Mouse (Mus musculus) embryonic facial prominence, embryonic 13.5 days (tissue): ENCODE data around the gene Mbd4. TPM values are rescaled to one million over a fixed set of nuclear protein-coding genes. Genes with fewer than 3 reads are reported as not detected.
"Not testable (repeated sequence)": the region's sequence is repeated elsewhere in the genome, so short reads cannot be mapped to it uniquely, and the experiment has no call there.

Experiments
- ATAC-seq: fragments of 200-750 bp; cut with Nextera tagmentation; 2 replicates; pipeline ENCODE4 v1.8.0; 2017; ENCODE audit warnings: low read depth; ENCODE audit not compliant: insufficient number of reproducible peaks, insufficient read depth, low FRiP score, low TSS enrichment
- H3K27ac ChIP-seq: fragments of 300-500 bp; sonication (generic); 2 replicates; pipeline ENCODE4 v1.5.1; 2015; ENCODE audit warnings: moderate library complexity, mild to moderate bottlenecking, inconsistent platforms
- H3K27me3 ChIP-seq: fragments of 300-500 bp; sonication (generic); 2 replicates; pipeline ENCODE4 v1.6.1; 2015; ENCODE audit warnings: mild to moderate bottlenecking, inconsistent platforms
- H3K36me3 ChIP-seq: fragments of 300-500 bp; sonication (generic); 2 replicates; pipeline ENCODE4 v1.6.1; 2015; ENCODE audit warnings: mild to moderate bottlenecking, inconsistent platforms
- H3K4me1 ChIP-seq: fragments of 300-500 bp; sonication (generic); 2 replicates; pipeline ENCODE4 v1.6.1; 2015; ENCODE audit warnings: inconsistent platforms
- H3K4me2 ChIP-seq: fragments of 300-500 bp; sonication (generic); 2 replicates; pipeline ENCODE4 v1.6.1; 2015; ENCODE audit warnings: moderate library complexity, mild to moderate bottlenecking, inconsistent platforms
- H3K4me3 ChIP-seq: fragments of 300-500 bp; sonication (generic); 2 replicates; pipeline ENCODE4 v1.5.1; 2015; ENCODE audit warnings: mild to moderate bottlenecking, inconsistent platforms
- H3K9ac ChIP-seq: fragments of 300-500 bp; sonication (generic); 2 replicates; pipeline ENCODE4 v1.6.1; 2015; ENCODE audit warnings: mild to moderate bottlenecking, inconsistent platforms
- H3K9me3 ChIP-seq: fragments of 300-500 bp; sonication (generic); 2 replicates; pipeline ENCODE4 v1.6.1; 2016; ENCODE audit warnings: inconsistent platforms
- WGBS: fragments of 180-500 bp; shearing (Covaris S2); methylation state at CpG from one replicate; pipeline ENCODE4 v1.1.7; 2015; ENCODE audit warnings: mixed read lengths; 5-methylcytosine and 5-hydroxymethylcytosine counted together
- polyA plus RNA-seq: library from polyadenylated mRNA; unstranded; fragments of >200 nt; fragmentation: Nextera tagmentation; extraction: Ambion mirVana; gene quantifications from 2 replicates; pipeline ENCODE4 v1.2.1, GENCODE M21; 2015

The Mbd4 gene
- polyA plus RNA-seq, 1 experiment from 2014 or later: 26.0 TPM

GRCm38 (mm10) chr6:115888296-115888695, 35.1 kb upstream of the Mbd4 start:
- no peak for ATAC-seq
- no peak overlapping the region for H3K4me2 ChIP-seq
- 98% methylated on average over 3 of the region's 3 CpGs for WGBS
- H3K4me1 ChIP-seq: peaks cover 21% of the 10 kb centered on the region
- no peak overlapping the region for H3K9ac ChIP-seq
- peaks cover 59% of the 10 kb centered on the region for H3K36me3 ChIP-seq
- no peaks in the 10 kb centered on the region for H3K27me3 ChIP-seq
- H3K27ac ChIP-seq: no peak overlapping the region
- H3K9me3 ChIP-seq: peaks cover 5% of the 10 kb centered on the region; the same call in 1 of the 2 replicates
- no peak overlapping the region for H3K4me3 ChIP-seq

- no peaks in the 10 kb centered on the region for H3K27me3 ChIP-seq
- no peak overlapping the region for H3K4me3 ChIP-seq
- WGBS: 50% methylated on average over 4 of the region's 4 CpGs
- H3K4me2 ChIP-seq: no peak overlapping the region
- no peak overlapping the region for H3K9ac ChIP-seq
- ATAC-seq: 0 out of 2 replicates have a peak, but pooled peaks have one; percentile 30
- H3K9me3 ChIP-seq: peaks cover 5% of the 10 kb centered on the region; the same call in 1 of the 2 replicates
- peaks cover 51% of the 10 kb centered on the region for H3K36me3 ChIP-seq
- H3K27ac ChIP-seq: 0 out of 2 replicates have a peak overlapping the region, but pooled peaks have one; percentile 3
- peaks cover 17% of the 10 kb centered on the region for H3K4me1 ChIP-seq
Observed at GRCm38 (mm10) chr6:115886894-115887293, 33.7 kb upstream of the Mbd4 start.

- H3K27ac ChIP-seq: no peak overlapping the region
- H3K4me3 ChIP-seq: no peak overlapping the region
- H3K4me1 ChIP-seq: peaks cover 11% of the 10 kb centered on the region
- no peak overlapping the region for H3K9ac ChIP-seq
- peaks cover 5% of the 10 kb centered on the region; the same call in 1 of the 2 replicates for H3K9me3 ChIP-seq
- H3K36me3 ChIP-seq: peaks cover 51% of the 10 kb centered on the region
- ATAC-seq: no peak
- H3K4me2 ChIP-seq: no peak overlapping the region
- H3K27me3 ChIP-seq: no peaks in the 10 kb centered on the region
Observed at GRCm38 (mm10) chr6:115884018-115884417, 30.8 kb upstream of the Mbd4 start.

- Histone ChIP-seq H3K27ac (no peak overlapping the region), H3K9ac (no peak overlapping the region), H3K4me3 (no peak overlapping the region), H3K36me3 (peaks cover 54% of the 10 kb centered on the region), H3K4me2 (no peak overlapping the region), H3K27me3 (no peaks in the 10 kb centered on the region), H3K9me3 (no peaks in the 10 kb centered on the region), H3K4me1 (peaks cover 4% of the 10 kb centered on the region; the same call in 1 of the 2 replicates)
- no peak for ATAC-seq
- 87% methylated on average over 8 of the region's 8 CpGs for WGBS
Observed at GRCm38 (mm10) chr6:115880751-115881150, 27.6 kb upstream of the Mbd4 start.

GRCm38 (mm10) chr6:115879736-115880135, 26.6 kb upstream of the Mbd4 start:
- Histone ChIP-seq H3K4me2 (no peak overlapping the region), H3K4me1 (peaks cover 4% of the 10 kb centered on the region; the same call in 1 of the 2 replicates), H3K27ac (no peak overlapping the region), H3K9me3 (no peaks in the 10 kb centered on the region), H3K27me3 (no peaks in the 10 kb centered on the region), H3K4me3 (no peak overlapping the region), H3K9ac (no peak overlapping the region), H3K36me3 (peaks cover 58% of the 10 kb centered on the region)
- 83% methylated on average over 6 of the region's 6 CpGs for WGBS
- no peak for ATAC-seq

GRCm38 (mm10) chr6:115878694-115879093, 25.5 kb upstream of the Mbd4 start:
- ATAC-seq: no peak
- no peaks in the 10 kb centered on the region for H3K27me3 ChIP-seq
- no peak overlapping the region for H3K9ac ChIP-seq
- 89% methylated on average over 6 of the region's 6 CpGs for WGBS
- H3K4me2 ChIP-seq: no peak overlapping the region
- H3K9me3 ChIP-seq: no peaks in the 10 kb centered on the region
- no peak overlapping the region for H3K27ac ChIP-seq
- H3K36me3 ChIP-seq: peaks cover 56% of the 10 kb centered on the region
- H3K4me3 ChIP-seq: no peak overlapping the region
- H3K4me1 ChIP-seq: peaks cover 4% of the 10 kb centered on the region; the same call in 1 of the 2 replicates

GRCm38 (mm10) chr6:115877239-115877638, 24.1 kb upstream of the Mbd4 start:
- no peaks in the 10 kb centered on the region for H3K27me3 ChIP-seq
- no peak overlapping the region for H3K4me2 ChIP-seq
- H3K4me1 ChIP-seq: peaks cover 4% of the 10 kb centered on the region; the same call in 1 of the 2 replicates
- no peaks in the 10 kb centered on the region for H3K9me3 ChIP-seq
- WGBS: 87% methylated on average over 2 of the region's 2 CpGs
- no peak overlapping the region for H3K9ac ChIP-seq
- no peak overlapping the region for H3K27ac ChIP-seq
- no peak for ATAC-seq
- H3K4me3 ChIP-seq: no peak overlapping the region
- peaks cover 54% of the 10 kb centered on the region for H3K36me3 ChIP-seq

GRCm38 (mm10) chr6:115871318-115871717, 18.1 kb upstream of the Mbd4 start:
- not testable (repeated sequence) for H3K4me2 ChIP-seq, H3K9me3 ChIP-seq, H3K27ac ChIP-seq, H3K27me3 ChIP-seq, ATAC-seq, H3K4me3 ChIP-seq, H3K4me1 ChIP-seq, H3K9ac ChIP-seq
- no CpG with 5 or more reads among the region's 3 CpGs for WGBS
- H3K36me3 ChIP-seq: peaks cover 15% of the 10 kb centered on the region

- not testable (repeated sequence) for H3K27me3 ChIP-seq, H3K9me3 ChIP-seq, H3K4me3 ChIP-seq, H3K4me2 ChIP-seq, ATAC-seq, H3K9ac ChIP-seq, H3K4me1 ChIP-seq, H3K27ac ChIP-seq
- peaks cover 23% of the 10 kb centered on the region for H3K36me3 ChIP-seq
- WGBS: no CpG with 5 or more reads among the region's 3 CpGs
Observed at GRCm38 (mm10) chr6:115867157-115867556, 14.0 kb upstream of the Mbd4 start.

GRCm38 (mm10) chr6:115865246-115865645, 12.1 kb upstream of the Mbd4 start:
- 94% methylated on average over 4 of the region's 4 CpGs for WGBS
- Histone ChIP-seq H3K27ac (no peak overlapping the region), H3K4me3 (no peak overlapping the region), H3K9me3 (no peaks in the 10 kb centered on the region), H3K36me3 (peaks cover 23% of the 10 kb centered on the region), H3K4me1 (no peaks in the 10 kb centered on the region), H3K4me2 (no peak overlapping the region), H3K9ac (no peak overlapping the region), H3K27me3 (no peaks in the 10 kb centered on the region)
- no peak for ATAC-seq

- no peaks in the 10 kb centered on the region for H3K27me3 ChIP-seq
- H3K36me3 ChIP-seq: peaks cover 23% of the 10 kb centered on the region
- ATAC-seq: no peak
- H3K4me2 ChIP-seq: no peak overlapping the region
- H3K9ac ChIP-seq: no peak overlapping the region
- no peak overlapping the region for H3K4me3 ChIP-seq
- no peak overlapping the region for H3K27ac ChIP-seq
- H3K4me1 ChIP-seq: no peaks in the 10 kb centered on the region
- 65% methylated on average over 7 of the region's 7 CpGs for WGBS
- no peaks in the 10 kb centered on the region for H3K9me3 ChIP-seq
Observed at GRCm38 (mm10) chr6:115863340-115863841, 10.2 kb upstream of the Mbd4 start.

- no peak overlapping the region for H3K4me2 ChIP-seq
- 75% methylated on average over 7 of the region's 7 CpGs for WGBS
- no peak for ATAC-seq
Observed at GRCm38 (mm10) chr6:115860027-115860556, 6.9 kb upstream of the Mbd4 start.

More at GRCm38 (mm10) chr6:115860027-115860556, 6.9 kb upstream of the Mbd4 start:
- no peaks in the 10 kb centered on the region for H3K27me3 ChIP-seq
- H3K36me3 ChIP-seq: peaks cover 19% of the 10 kb centered on the region
- H3K4me3 ChIP-seq: no peak overlapping the region
- no peak overlapping the region for H3K9ac ChIP-seq
- no peak overlapping the region for H3K27ac ChIP-seq
- H3K4me1 ChIP-seq: peaks cover 11% of the 10 kb centered on the region
- no peaks in the 10 kb centered on the region for H3K9me3 ChIP-seq
